In genomic region chr16:44976892-44977633, GRCm38 (mm10) we compare ENCODE assay signal across 22 mouse cellular contexts. TPM values are rescaled to one million over a fixed set of nuclear protein-coding genes. Genes with fewer than 3 reads are reported as not detected.
A peak's percentile ranks its signal among the peaks of the same experiment; 100 is the strongest.
DNase-seq lines count a peak whose midpoint lies in the region; ATAC-seq and TF ChIP-seq lines count a peak whose summit lies in the region.
"Had no signal": no experiment of that assay in that cellular context is flagged by ENCODE, and none has a peak within 500 bp of the region (broad histone marks: within the 10 kb centered on the region; RNA-seq: fewer than 3 reads in every experiment).

No protein-coding gene starts in this region.

- no peak overlapping the region for H3K4me3 ChIP-seq in forebrain, embryonic 11.5 days (ENCODE audit: low read depth, low read length)
- H3K4me3 ChIP-seq in forebrain, postnatal 0 days (ENCODE audit: low read depth, low read length): no peak overlapping the region
- H3K4me3 ChIP-seq in CH12.LX (replicated peaks in 1 of 3; ENCODE audit: low read depth in 2 of 3, low read length in 2 of 3, poor library complexity in 1 of 3): peak overlapping the region; percentile 31 to 36 (median 33)
- H3K4me3 ChIP-seq in intestine, embryonic 15.5 days (replicated peaks): no peak overlapping the region
- no peak overlapping the region for H3K4me3 ChIP-seq in limb, embryonic 13.5 days
- H3K4me3 ChIP-seq: heart, embryonic 13.5 days; hindbrain, embryonic 15.5 days; liver, embryonic 13.5 days; lung, embryonic 15.5 days; neural tube, embryonic 15.5 days had no signal

- peaks cover 9% of the 10 kb centered on the region for H3K79me2 ChIP-seq in CH12.LX (replicated peaks; ENCODE audit: control insufficient read depth, extremely low read depth, insufficient read depth, poor library complexity, severe bottlenecking)

- 51% methylated on average over 6 of the region's 6 CpGs for WGBS in forebrain, embryonic 11.5 days
- 36% methylated on average over 6 of the region's 6 CpGs for WGBS in forebrain, postnatal 0 days
- 34% methylated on average over 6 of the region's 6 CpGs for WGBS in intestine, embryonic 15.5 days
- WGBS in limb, embryonic 13.5 days: 18% methylated on average over 6 of the region's 6 CpGs

- H3K36me3 ChIP-seq in forebrain, embryonic 11.5 days (ENCODE audit: control insufficient read depth, insufficient read depth, low read length): no peaks in the 10 kb centered on the region
- H3K36me3 ChIP-seq in forebrain, postnatal 0 days (ENCODE audit: insufficient read depth): no peaks in the 10 kb centered on the region
- H3K36me3 ChIP-seq in CH12.LX (replicated peaks in 1 of 2; ENCODE audit: control insufficient read depth in 1 of 2, insufficient read depth in 1 of 2, low read length in 1 of 2): no peaks in the 10 kb centered on the region
- H3K36me3 ChIP-seq in intestine, embryonic 15.5 days: no peaks in the 10 kb centered on the region
- no peaks in the 10 kb centered on the region for H3K36me3 ChIP-seq in limb, embryonic 13.5 days
- H3K36me3 ChIP-seq: heart, embryonic 13.5 days; hindbrain, embryonic 15.5 days; liver, embryonic 13.5 days; lung, embryonic 15.5 days; neural tube, embryonic 15.5 days had no signal

- no peaks in the 10 kb centered on the region for H3K9me3 ChIP-seq in forebrain, embryonic 11.5 days (ENCODE audit: control insufficient read depth, low read length)
- H3K9me3 ChIP-seq in forebrain, postnatal 0 days (ENCODE audit: low read length): no peaks in the 10 kb centered on the region
- H3K9me3 ChIP-seq in CH12.LX (replicated peaks; ENCODE audit: low read length): no peaks in the 10 kb centered on the region
- H3K9me3 ChIP-seq in intestine, embryonic 15.5 days: no peaks in the 10 kb centered on the region
- H3K9me3 ChIP-seq in limb, embryonic 13.5 days: 0 out of 2 replicates have a peak, but pooled peaks cover 5% of the 10 kb centered on the region
- H3K9me3 ChIP-seq: hindbrain, embryonic 15.5 days; liver, embryonic 13.5 days; lung, embryonic 15.5 days; neural tube, embryonic 15.5 days had no signal

- TF ChIP-seq RAD21 in CH12.LX (IDR thresholded peaks at IDR 0.05; ENCODE audit: low read depth, low read length): peak; percentile 23

- DNase-seq in forebrain, embryonic 11.5 days (ENCODE audit: low spot score): no peak
- DNase-seq in forebrain, postnatal 0 days: no peak
- DNase-seq in CH12.LX (ENCODE audit: extremely low read depth): peak; percentile 99
- no peak for DNase-seq in adrenal gland, adult (ENCODE audit: inconsistent age in 2 of 2, low spot score in 1 of 2)
- DNase-seq in thymus, postnatal 25 days: no peak
- DNase-seq: cerebellum, adult 9-10 months; gastrocnemius, postnatal 10 days; heart, adult 11 months; heart, postnatal 36 days; kidney, adult 18-20 months; kidney, postnatal 14 days; liver, embryonic 13.5 days had no signal

- 0 out of 2 replicates have a peak, but pooled peaks have one; percentile 42 for ATAC-seq in forebrain, embryonic 11.5 days (replicated peaks; ENCODE audit: low FRiP score)
- ATAC-seq in forebrain, postnatal 0 days: no peak
- peak; percentile 71; the same call in 1 of the 2 replicates for ATAC-seq in intestine, embryonic 15.5 days
- peak; percentile 91 for ATAC-seq in limb, embryonic 13.5 days (ENCODE audit: low FRiP score, low read depth)
- no peak for ATAC-seq in erythroid progenitor cell, adult 5-6 weeks (replicated peaks; ENCODE audit: low FRiP score, poor library complexity, severe bottlenecking)
- ATAC-seq: midbrain, embryonic 16.5 days had no signal

- H3K4me2 ChIP-seq in forebrain, embryonic 11.5 days (ENCODE audit: low read depth, low read length, severe bottlenecking): no peak overlapping the region
- H3K4me2 ChIP-seq in forebrain, postnatal 0 days (ENCODE audit: low read depth): no peak overlapping the region
- H3K4me2 ChIP-seq in CH12.LX (ENCODE audit: insufficient read depth, low read depth, poor library complexity, severe bottlenecking): peak overlapping the region; percentile 88
- H3K4me2 ChIP-seq in intestine, embryonic 15.5 days (replicated peaks): no peak overlapping the region
- no peak overlapping the region for H3K4me2 ChIP-seq in limb, embryonic 13.5 days (replicated peaks)
- H3K4me2 ChIP-seq: heart, embryonic 13.5 days; hindbrain, embryonic 15.5 days; liver, embryonic 13.5 days; lung, embryonic 15.5 days; neural tube, embryonic 15.5 days had no signal

- TF ChIP-seq EP300 in CH12.LX (IDR thresholded peaks at IDR 0.05; ENCODE audit: low read length): peak; percentile 90

- in situ Hi-C loops in CH12.LX (cut with MboI; ENCODE audit: low pct_ligation_motif_present, low pct_unique_long_range_greater_than_20kb, low sequenced_read_pairs): no loop called here

- H3K4me1 ChIP-seq in forebrain, embryonic 11.5 days (replicated peaks; ENCODE audit: control insufficient read depth, insufficient read depth, low read length): no peaks in the 10 kb centered on the region
- no peaks in the 10 kb centered on the region for H3K4me1 ChIP-seq in forebrain, postnatal 0 days (ENCODE audit: insufficient read depth)
- H3K4me1 ChIP-seq in CH12.LX (ENCODE audit: control insufficient read depth in 1 of 2, insufficient read depth in 2 of 2): peaks cover 16 to 61% of the 10 kb centered on the region in 2 experiments
- no peaks in the 10 kb centered on the region for H3K4me1 ChIP-seq in intestine, embryonic 15.5 days (replicated peaks)
- peaks cover 5% of the 10 kb centered on the region for H3K4me1 ChIP-seq in limb, embryonic 13.5 days
- H3K4me1 ChIP-seq: heart, embryonic 13.5 days; hindbrain, embryonic 15.5 days; liver, embryonic 13.5 days; lung, embryonic 15.5 days; neural tube, embryonic 15.5 days had no signal

- no peak overlapping the region for H3K9ac ChIP-seq in forebrain, embryonic 11.5 days (ENCODE audit: low read length)
- H3K9ac ChIP-seq in forebrain, postnatal 0 days: no peak overlapping the region
- H3K9ac ChIP-seq in CH12.LX (ENCODE audit: insufficient read depth, low read depth): peak overlapping the region; percentile 79
- H3K9ac ChIP-seq in intestine, embryonic 15.5 days: no peak overlapping the region
- H3K9ac ChIP-seq in limb, embryonic 13.5 days: no peak overlapping the region
- H3K9ac ChIP-seq: heart, embryonic 13.5 days; hindbrain, embryonic 15.5 days; liver, embryonic 13.5 days; lung, embryonic 15.5 days; neural tube, embryonic 15.5 days had no signal

- H3K27me3 ChIP-seq in forebrain, embryonic 11.5 days (ENCODE audit: control insufficient read depth, insufficient read depth, low read length): no peaks in the 10 kb centered on the region
- no peaks in the 10 kb centered on the region for H3K27me3 ChIP-seq in forebrain, postnatal 0 days (ENCODE audit: insufficient read depth, low read length)
- no peaks in the 10 kb centered on the region for H3K27me3 ChIP-seq in CH12.LX (replicated peaks)
- no peaks in the 10 kb centered on the region for H3K27me3 ChIP-seq in intestine, embryonic 15.5 days (replicated peaks)
- H3K27me3 ChIP-seq in limb, embryonic 13.5 days: no peaks in the 10 kb centered on the region
- H3K27me3 ChIP-seq: heart, embryonic 13.5 days; hindbrain, embryonic 15.5 days; liver, embryonic 13.5 days; lung, embryonic 15.5 days; neural tube, embryonic 15.5 days had no signal

- TF ChIP-seq CTCF in forebrain, postnatal 0 days (IDR thresholded peaks at IDR 0.05; ENCODE audit: low read depth): no peak
- no peak for TF ChIP-seq CTCF in CH12.LX (conservative IDR thresholded peaks at IDR 0.05 in 1 of 2, IDR thresholded peaks at IDR 0.05 in 1 of 2; ENCODE audit: low read depth in 2 of 2, low read length in 2 of 2)

- TF ChIP-seq POLR2A in CH12.LX (IDR thresholded peaks at IDR 0.05; ENCODE audit: low read depth, low read length): peak; percentile 71

- dilution Hi-C loops in CH12.LX (cut with MboI; ENCODE audit: extremely low pct_ligation_motif_present, extremely low pct_unique_long_range_greater_than_20kb, low sequenced_read_pairs): no loop called here

- no peak overlapping the region for H3K27ac ChIP-seq in forebrain, embryonic 11.5 days (ENCODE audit: low read depth, low read length)
- H3K27ac ChIP-seq in forebrain, postnatal 0 days (ENCODE audit: low read depth, low read length): no peak overlapping the region
- peak overlapping the region; percentile 95 for H3K27ac ChIP-seq in CH12.LX (ENCODE audit: insufficient read depth, low read depth)
- no peak overlapping the region for H3K27ac ChIP-seq in intestine, embryonic 15.5 days
- H3K27ac ChIP-seq in limb, embryonic 13.5 days: no peak overlapping the region; the same call in 1 of the 2 replicates
- H3K27ac ChIP-seq: heart, embryonic 13.5 days; hindbrain, embryonic 15.5 days; liver, embryonic 13.5 days; lung, embryonic 15.5 days; neural tube, embryonic 15.5 days had no signal

TF ChIP-seq in CH12.LX, 34 proteins besides CTCF, POLR2A, EP300 and RAD21 (continues in another document):
- TF ChIP-seq ELF1 (IDR thresholded peaks at IDR 0.05; ENCODE audit: low read depth, low read length): no peak; the same call in 1 of the 2 replicates
- TF ChIP-seq UBTF (IDR thresholded peaks at IDR 0.05; ENCODE audit: low read depth, low read length): no peak
- peak; percentile 29; the same call in 1 of the 2 replicates for TF ChIP-seq MXI1 (IDR thresholded peaks at IDR 0.05; ENCODE audit: low read depth, low read length)
- peak; percentile 78 for TF ChIP-seq MAFK (IDR thresholded peaks at IDR 0.05; ENCODE audit: insufficient replicate concordance, low read length)
- no peak for TF ChIP-seq USF2 (conservative IDR thresholded peaks at IDR 0.05; ENCODE audit: low read depth, low read length)
- no peak for TF ChIP-seq ZKSCAN1 (IDR thresholded peaks at IDR 0.05; ENCODE audit: borderline replicate concordance, low read depth, low read length)
- TF ChIP-seq MYC (IDR thresholded peaks at IDR 0.05; ENCODE audit: low read depth, low read length): no peak; the same call in 1 of the 2 replicates
- TF ChIP-seq POLR2AphosphoS2 (IDR thresholded peaks at IDR 0.05; ENCODE audit: low read depth, low read length): no peak
- peak; percentile 93 for TF ChIP-seq MEF2A (IDR thresholded peaks at IDR 0.05; ENCODE audit: borderline replicate concordance, low read depth, low read length)
- 0 out of 2 replicates have a peak, but pooled peaks have one; percentile 32 for TF ChIP-seq KAT2A (IDR thresholded peaks at IDR 0.05; ENCODE audit: insufficient replicate concordance, low read length)

RNA-seq across cellular contexts. Expression of gene Cd200r3, which starts 33.6 kb away (rescaled TPM):
- not detected in 2 replicates for polyA plus RNA-seq in forebrain, embryonic 11.5 days (2014; fragmentation: Nextera tagmentation; extraction: Ambion mirVana)
- not detected in 2 replicates for total RNA-seq in forebrain, postnatal 0 days (2014; rRNA removed)
- polyA plus RNA-seq in forebrain, postnatal 0 days (2015; fragmentation: Nextera tagmentation; extraction: Ambion mirVana): 0.16 and 0.20 TPM in 2 replicates
- total RNA-seq in CH12.LX (2012; rRNA removed): 5.0 and 5.7 TPM in 2 replicates
- total RNA-seq in CH12.LX (2014; rRNA removed): 17.6 and 18.4 TPM in 2 replicates
- 5.9 and 6.9 TPM in 2 replicates for polyA plus RNA-seq in CH12.LX (2012; ENCODE audit: insufficient read length, low read depth)
- polyA plus RNA-seq in intestine, embryonic 15.5 days (2015; fragmentation: Nextera tagmentation; extraction: Ambion mirVana): 0.45 and 0.75 TPM in 2 replicates
- polyA plus RNA-seq in limb, embryonic 13.5 days (2015; fragmentation: Nextera tagmentation; extraction: Ambion mirVana): 0.27 and 0.36 TPM in 2 replicates
- total RNA-seq in erythroid progenitor cell, adult 5-6 weeks (2015; ENCODE audit: low replicate concordance): 8.8 and 10.8 TPM in 2 replicates
- total RNA-seq in erythroid progenitor cell, adult 5-6 weeks (2017; ENCODE audit: low replicate concordance): 4.6 and 5.0 TPM in 2 replicates
- total RNA-seq: heart, postnatal 36 days; left cerebral cortex, adult 18-20 months; left cerebral cortex, postnatal 36 days had no signal
- polyA plus RNA-seq: midbrain, embryonic 16.5 days had no signal

Comparison
In these comparisons a context has a peak if more than half of its experiments do, and no peak if none do; other contexts are left out.
1. ATAC-seq: peak in forebrain, embryonic 11.5 days (single experiment), intestine, embryonic 15.5 days (single experiment) and limb, embryonic 13.5 days (single experiment); none in forebrain, postnatal 0 days (single experiment) and erythroid progenitor cell, adult 5-6 weeks (single experiment).
2. H3K4me3 ChIP-seq: peak in CH12.LX (3 of 3); none in forebrain, embryonic 11.5 days (single experiment), forebrain, postnatal 0 days (single experiment), intestine, embryonic 15.5 days (single experiment) and limb, embryonic 13.5 days (single experiment).